Comparison of ENCODE assay signal across 8 mouse cellular contexts in genomic region chr10:118103906-118104305, GRCm38 (mm10). TPM values are rescaled to one million over a fixed set of nuclear protein-coding genes. Genes with fewer than 3 reads are reported as not detected.
DNase-seq lines count a peak whose midpoint lies in the region; ATAC-seq and TF ChIP-seq lines count a peak whose summit lies in the region.
"Had no signal": no experiment of that assay in that cellular context is flagged by ENCODE, and none has a peak within 500 bp of the region (broad histone marks: within the 10 kb centered on the region; RNA-seq: fewer than 3 reads in every experiment).

No protein-coding gene starts in this region.

- peak overlapping the region; percentile 48; the same call in 1 of the 2 replicates for H3K27ac ChIP-seq in heart, postnatal 0 days (ENCODE audit: low read depth)
- no peak overlapping the region for H3K27ac ChIP-seq in heart, embryonic 12.5 days (ENCODE audit: poor library complexity, severe bottlenecking)
- peak overlapping the region; percentile 60; the same call in 1 of the 2 replicates for H3K27ac ChIP-seq in midbrain, embryonic 12.5 days (replicated peaks)
- no peak overlapping the region for H3K27ac ChIP-seq in midbrain, postnatal 0 days (ENCODE audit: low read depth, low read length)
- peak overlapping the region; percentile 41 for H3K27ac ChIP-seq in brown adipose tissue, adult 24 weeks (replicated peaks; ENCODE audit: low read depth, low read length)
- H3K27ac ChIP-seq in neural tube, embryonic 14.5 days (ENCODE audit: low read depth, low read length) = no peak overlapping the region
- no peak overlapping the region for H3K27ac ChIP-seq in cerebellum, adult 2 months (ENCODE audit: insufficient read depth, low read length)

- no peak for TF ChIP-seq EP300 in heart, postnatal 0 days (IDR thresholded peaks at IDR 0.05; ENCODE audit: low read depth)

- no peaks in the 10 kb centered on the region for H3K36me3 ChIP-seq in heart, postnatal 0 days (replicated peaks; ENCODE audit: control insufficient read depth, insufficient read depth, low read length)
- H3K36me3 ChIP-seq in heart, embryonic 12.5 days = no peaks in the 10 kb centered on the region
- no peaks in the 10 kb centered on the region for H3K36me3 ChIP-seq in midbrain, embryonic 12.5 days
- H3K36me3 ChIP-seq in midbrain, postnatal 0 days (ENCODE audit: insufficient read depth, low read length) = no peaks in the 10 kb centered on the region
- H3K36me3 ChIP-seq in neural tube, embryonic 14.5 days (ENCODE audit: control insufficient read depth, insufficient read depth, low read length) = no peaks in the 10 kb centered on the region
- H3K36me3 ChIP-seq: midbrain, embryonic 15.5 days had no signal

- no peak for DNase-seq in heart, postnatal 0 days (ENCODE audit: low spot score)
- DNase-seq in midbrain, postnatal 0 days (ENCODE audit: low spot score) = no peak
- DNase-seq in cerebellum, adult 2 months = no peak

- no peak for TF ChIP-seq CTCF in heart, postnatal 0 days (IDR thresholded peaks at IDR 0.05; ENCODE audit: low read depth)
- TF ChIP-seq CTCF in midbrain, postnatal 0 days (IDR thresholded peaks at IDR 0.05) = no peak
- TF ChIP-seq CTCF in cerebellum, adult 2 months (IDR thresholded peaks at IDR 0.05; ENCODE audit: borderline replicate concordance, insufficient read depth, low read depth, low read length) = no peak

- ATAC-seq in heart, postnatal 0 days (ENCODE audit: insufficient read depth, low read depth) = no peak
- no peak for ATAC-seq in heart, embryonic 12.5 days (ENCODE audit: insufficient number of reproducible peaks, low FRiP score)
- ATAC-seq in midbrain, embryonic 12.5 days (ENCODE audit: low FRiP score, low read depth) = no peak
- ATAC-seq in midbrain, postnatal 0 days (ENCODE audit: low FRiP score) = no peak
- ATAC-seq in neural tube, embryonic 14.5 days (ENCODE audit: low read depth) = no peak

- no peak overlapping the region for H3K4me2 ChIP-seq in heart, postnatal 0 days (ENCODE audit: low read depth, low read length)
- no peak overlapping the region for H3K4me2 ChIP-seq in heart, embryonic 12.5 days
- H3K4me2 ChIP-seq in midbrain, embryonic 12.5 days (replicated peaks) = no peak overlapping the region
- no peak overlapping the region for H3K4me2 ChIP-seq in midbrain, postnatal 0 days (ENCODE audit: low read depth, low read length, poor library complexity, severe bottlenecking)
- peak overlapping the region; percentile 68; the same call in 1 of the 2 replicates for H3K4me2 ChIP-seq in neural tube, embryonic 14.5 days (ENCODE audit: low read depth, low read length)

- H3K9me3 ChIP-seq in heart, postnatal 0 days (replicated peaks; ENCODE audit: control insufficient read depth, low read length) = no peaks in the 10 kb centered on the region
- 0 out of 2 replicates have a peak, but pooled peaks cover under 1% of the 10 kb centered on the region for H3K9me3 ChIP-seq in heart, embryonic 12.5 days (replicated peaks)
- no peaks in the 10 kb centered on the region for H3K9me3 ChIP-seq in midbrain, embryonic 12.5 days
- no peaks in the 10 kb centered on the region for H3K9me3 ChIP-seq in midbrain, postnatal 0 days (ENCODE audit: low read length)
- H3K9me3 ChIP-seq in neural tube, embryonic 14.5 days (ENCODE audit: control insufficient read depth, low read length) = no peaks in the 10 kb centered on the region
- H3K9me3 ChIP-seq: midbrain, embryonic 15.5 days had no signal

- H3K4me1 ChIP-seq in heart, postnatal 0 days (ENCODE audit: control insufficient read depth, insufficient read depth) = 0 out of 2 replicates have a peak, but pooled peaks cover 3% of the 10 kb centered on the region
- H3K4me1 ChIP-seq in heart, embryonic 12.5 days (replicated peaks) = no peaks in the 10 kb centered on the region; the same call in 1 of the 2 replicates
- H3K4me1 ChIP-seq in midbrain, embryonic 12.5 days = no peaks in the 10 kb centered on the region; the same call in 1 of the 2 replicates
- no peaks in the 10 kb centered on the region for H3K4me1 ChIP-seq in midbrain, postnatal 0 days (ENCODE audit: insufficient read depth, low read length)
- H3K4me1 ChIP-seq in brown adipose tissue, adult 24 weeks (ENCODE audit: control insufficient read depth, insufficient read depth, insufficient read length, low read length) = no peaks in the 10 kb centered on the region
- H3K4me1 ChIP-seq in neural tube, embryonic 14.5 days (ENCODE audit: control insufficient read depth, insufficient read depth, low read length) = peaks cover 5% of the 10 kb centered on the region
- no peaks in the 10 kb centered on the region for H3K4me1 ChIP-seq in cerebellum, adult 2 months (ENCODE audit: control insufficient read depth, insufficient read depth, low read length)

- no peaks in the 10 kb centered on the region for H3K27me3 ChIP-seq in heart, postnatal 0 days (ENCODE audit: control insufficient read depth, insufficient read depth, low read length)
- H3K27me3 ChIP-seq in heart, embryonic 12.5 days (replicated peaks) = peaks cover 17% of the 10 kb centered on the region; the same call in 1 of the 2 replicates
- H3K27me3 ChIP-seq in midbrain, embryonic 12.5 days = peaks cover 6% of the 10 kb centered on the region
- H3K27me3 ChIP-seq in midbrain, postnatal 0 days (ENCODE audit: insufficient read depth, low read length) = no peaks in the 10 kb centered on the region
- H3K27me3 ChIP-seq in neural tube, embryonic 14.5 days (ENCODE audit: control insufficient read depth, insufficient read depth, low read length) = no peaks in the 10 kb centered on the region
- H3K27me3 ChIP-seq in cerebellum, adult 2 months (ENCODE audit: control insufficient read depth, insufficient read depth, low read length) = no peaks in the 10 kb centered on the region
- H3K27me3 ChIP-seq: midbrain, embryonic 15.5 days had no signal

- no peak overlapping the region for H3K4me3 ChIP-seq in heart, postnatal 0 days (ENCODE audit: low read depth, low read length)
- H3K4me3 ChIP-seq in heart, embryonic 12.5 days = no peak overlapping the region
- no peak overlapping the region for H3K4me3 ChIP-seq in midbrain, embryonic 12.5 days
- no peak overlapping the region for H3K4me3 ChIP-seq in midbrain, postnatal 0 days (ENCODE audit: low read depth, low read length)
- H3K4me3 ChIP-seq in brown adipose tissue, adult 24 weeks (ENCODE audit: insufficient read depth, low read depth, low read length) = no peak overlapping the region
- no peak overlapping the region for H3K4me3 ChIP-seq in neural tube, embryonic 14.5 days (ENCODE audit: low read depth, low read length)
- no peak overlapping the region for H3K4me3 ChIP-seq in cerebellum, adult 2 months (replicated peaks; ENCODE audit: insufficient read depth, low read depth, low read length)

- 70% methylated on average over 10 of the region's 10 CpGs for WGBS in heart, postnatal 0 days
- 71% methylated on average over 10 of the region's 10 CpGs for WGBS in heart, embryonic 12.5 days
- 83% methylated on average over 10 of the region's 10 CpGs for WGBS in midbrain, embryonic 12.5 days
- WGBS in midbrain, postnatal 0 days = 85% methylated on average over 10 of the region's 10 CpGs
- 79% methylated on average over 10 of the region's 10 CpGs for WGBS in neural tube, embryonic 14.5 days
- WGBS in cerebellum, adult 2 months = 64% methylated on average over 10 of the region's 10 CpGs

- no peak overlapping the region for H3K9ac ChIP-seq in heart, postnatal 0 days (replicated peaks; ENCODE audit: low read depth, low read length)
- H3K9ac ChIP-seq in heart, embryonic 12.5 days = no peak overlapping the region
- H3K9ac ChIP-seq in midbrain, embryonic 12.5 days (replicated peaks) = no peak overlapping the region
- H3K9ac ChIP-seq in midbrain, postnatal 0 days (replicated peaks; ENCODE audit: low read length, poor library complexity, severe bottlenecking) = no peak overlapping the region
- H3K9ac ChIP-seq in neural tube, embryonic 14.5 days (replicated peaks; ENCODE audit: low read depth, low read length) = no peak overlapping the region

- TF ChIP-seq POLR2A in cerebellum, adult 2 months (IDR thresholded peaks at IDR 0.05; ENCODE audit: borderline replicate concordance, insufficient read depth, low read length) = no peak

RNA-seq across cellular contexts. Expression of gene Mdm1, which starts 37.7 kb away (rescaled TPM):
- total RNA-seq in heart, postnatal 0 days (2014; rRNA removed; ENCODE audit: low replicate concordance) = 8.0 and 9.8 TPM in 2 replicates
- polyA plus RNA-seq in heart, postnatal 0 days (2015; fragmentation: Nextera tagmentation; extraction: Ambion mirVana) = 8.9 TPM in 2 replicates
- polyA plus RNA-seq in heart, embryonic 12.5 days (2016; fragmentation: Nextera tagmentation; extraction: Ambion mirVana) = 17.4 and 21.3 TPM in 2 replicates
- 64.9 and 66.8 TPM in 2 replicates for polyA plus RNA-seq in midbrain, embryonic 12.5 days (2016; fragmentation: Nextera tagmentation; extraction: Ambion mirVana)
- total RNA-seq in midbrain, postnatal 0 days (2014; rRNA removed) = 22.7 and 32.9 TPM in 2 replicates
- 15.8 and 19.1 TPM in 2 replicates for polyA plus RNA-seq in midbrain, postnatal 0 days (2015; fragmentation: Nextera tagmentation; extraction: Ambion mirVana)
- 2.7 and 9.5 TPM in 2 replicates for polyA plus RNA-seq in brown adipose tissue, adult 24 weeks (2012; ENCODE audit: insufficient read depth, insufficient read length, missing spikeins)
- polyA plus RNA-seq in neural tube, embryonic 14.5 days (2014; fragmentation: Nextera tagmentation; extraction: Ambion mirVana) = 31.3 and 34.1 TPM in 2 replicates
- 15.5 and 16.2 TPM in 2 replicates for polyA plus RNA-seq in cerebellum, adult 2 months (2012; rRNA removed)

Comparison
In these comparisons a context has a peak if more than half of its experiments do, and no peak if none do; other contexts are left out.
1. H3K27ac ChIP-seq: peak in heart, postnatal 0 days (single experiment), midbrain, embryonic 12.5 days (single experiment) and brown adipose tissue, adult 24 weeks (single experiment); none in heart, embryonic 12.5 days (single experiment), midbrain, postnatal 0 days (single experiment), neural tube, embryonic 14.5 days (single experiment) and cerebellum, adult 2 months (single experiment).